Mouse (Mus musculus): ENCODE results near the gene Ephb1.

DNA sequence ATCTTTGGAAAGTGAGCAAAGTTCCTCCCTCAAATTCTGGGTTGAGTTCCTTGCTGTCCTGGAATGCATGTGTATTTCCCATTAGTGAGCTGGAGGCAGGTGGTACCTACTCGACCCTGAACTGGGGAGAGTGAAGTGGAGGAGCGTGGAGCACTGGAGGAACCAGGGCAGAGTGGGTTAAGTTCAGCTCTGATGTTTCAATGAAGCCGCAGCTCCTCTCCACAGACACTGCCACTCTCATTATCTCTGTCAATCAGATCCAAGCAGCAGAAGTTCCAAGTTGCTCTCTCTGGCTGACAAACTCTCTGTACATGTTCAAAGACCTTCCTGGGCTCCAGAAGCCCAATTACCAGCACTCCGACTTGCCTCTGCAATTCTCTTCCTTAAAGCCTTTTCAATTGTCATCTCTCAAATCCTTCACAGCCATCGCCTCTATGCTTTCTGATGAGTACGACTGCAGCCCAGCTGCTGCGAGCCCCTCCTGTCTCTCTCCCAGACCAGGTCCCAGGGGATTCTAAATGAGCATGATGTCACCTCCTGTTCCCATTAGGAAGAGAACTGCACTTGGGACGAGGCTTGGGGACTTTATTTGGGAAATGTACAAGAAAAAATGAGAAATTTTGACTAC is 420.4 kb downstream of the Ephb1 start:
- no peak for TF ChIP-seq CTCF (IDR thresholded peaks at IDR 0.05; ENCODE audit: control insufficient read depth, insufficient read depth, insufficient replicate concordance, low read depth, low read length)
- no peak for TF ChIP-seq POLR2A (IDR thresholded peaks at IDR 0.05; ENCODE audit: control insufficient read depth, low read depth, low read length)
